Mouse (Mus musculus): Measurements from ENCODE around the gene Arrdc2. TPM values are rescaled to one million over a fixed set of nuclear protein-coding genes. Genes with fewer than 3 reads are reported as not detected.

Gene Arrdc2
- total RNA-seq, 2 experiments from 2014 or later: 4.8 to 71.3 TPM

DNA sequence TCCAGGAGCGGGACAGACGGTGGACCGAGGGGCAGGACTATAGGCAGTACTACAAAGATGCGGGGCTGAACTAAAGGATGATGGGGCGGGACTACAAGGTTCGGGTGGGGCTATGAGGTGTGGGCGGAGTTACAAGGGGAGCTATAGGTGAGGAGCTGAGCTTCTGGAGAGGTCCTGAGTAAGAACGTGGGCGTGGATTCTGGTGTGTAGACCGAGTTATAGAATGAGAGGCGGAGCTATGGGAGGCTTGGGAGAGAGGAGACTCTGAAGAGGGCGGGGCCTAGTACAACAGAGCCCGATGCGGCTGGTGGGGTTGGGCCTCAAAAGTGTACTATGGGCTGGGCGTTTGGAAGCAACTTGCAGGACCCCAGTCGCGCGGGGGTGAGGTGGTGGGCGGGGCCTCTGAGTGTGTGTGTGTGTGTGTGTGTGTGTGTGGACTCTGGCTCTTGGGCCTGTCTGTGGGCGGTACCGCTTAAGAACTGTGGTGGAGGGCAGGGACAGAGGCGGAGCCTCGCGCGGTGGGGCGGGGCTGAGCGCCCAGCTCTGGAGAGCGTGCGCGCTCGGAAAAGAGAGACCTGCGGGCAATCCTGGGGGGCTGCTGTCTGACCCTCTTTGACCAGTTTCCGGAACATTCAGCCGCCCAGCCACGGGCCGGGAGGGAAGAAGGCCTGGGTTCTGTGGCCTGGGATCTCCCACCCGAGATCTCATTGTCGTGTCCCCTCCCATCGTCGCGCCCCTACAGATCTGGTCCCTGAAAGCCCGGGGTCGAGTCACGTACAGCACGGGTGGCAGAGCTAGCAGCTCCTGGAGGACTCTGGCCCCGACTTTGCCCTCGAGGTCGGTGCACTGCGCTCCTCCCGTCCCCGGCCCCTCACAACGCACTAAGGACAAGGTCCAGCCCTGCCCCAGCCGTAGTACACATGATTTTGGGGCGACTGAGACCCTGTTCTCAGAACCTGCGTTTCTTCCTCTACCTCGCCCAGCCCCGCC, 42.1 kb downstream of the Arrdc2 start:
- intact Hi-C loops (cut with DNase I; ENCODE audit: low total_unique reads): no loop called here
- peak; percentile 82 for DNase-seq

DNA sequence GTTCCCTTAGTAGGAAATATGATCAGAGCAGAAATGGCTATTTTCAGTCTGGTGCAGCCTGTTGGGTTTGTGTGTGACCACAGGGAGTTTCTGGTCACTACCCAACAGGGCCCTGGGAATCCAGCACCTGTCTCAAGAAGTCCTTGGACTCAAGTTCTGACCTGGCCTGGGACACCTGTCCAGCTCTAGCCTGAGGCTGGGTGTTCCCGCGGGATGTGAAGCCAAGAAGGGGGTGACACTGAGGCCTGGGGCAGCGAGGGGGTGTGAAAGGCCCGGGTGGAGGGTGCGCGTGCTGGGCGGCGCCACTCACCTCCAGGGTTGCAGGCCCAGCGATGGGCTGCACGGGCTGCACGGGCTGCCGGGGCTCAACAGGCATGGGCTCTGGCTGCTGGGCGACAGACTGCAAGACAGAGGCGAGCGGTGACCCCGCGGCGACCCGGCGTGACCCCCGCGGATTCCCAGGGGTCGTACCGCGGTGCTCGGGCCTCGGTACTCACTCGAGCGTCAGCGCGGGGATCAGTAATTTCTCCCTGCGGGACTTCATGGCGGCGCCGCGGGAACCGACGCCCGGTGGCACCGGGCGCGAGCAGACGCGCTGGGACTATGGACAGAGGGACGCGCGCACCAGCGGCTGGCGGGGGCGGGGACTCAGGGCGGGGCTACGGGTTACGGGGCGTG, 43.0 kb downstream of the Arrdc2 start:
- intact Hi-C loops (cut with DNase I; ENCODE audit: low total_unique reads): no loop called here
- peak; percentile 81 for DNase-seq

DNA sequence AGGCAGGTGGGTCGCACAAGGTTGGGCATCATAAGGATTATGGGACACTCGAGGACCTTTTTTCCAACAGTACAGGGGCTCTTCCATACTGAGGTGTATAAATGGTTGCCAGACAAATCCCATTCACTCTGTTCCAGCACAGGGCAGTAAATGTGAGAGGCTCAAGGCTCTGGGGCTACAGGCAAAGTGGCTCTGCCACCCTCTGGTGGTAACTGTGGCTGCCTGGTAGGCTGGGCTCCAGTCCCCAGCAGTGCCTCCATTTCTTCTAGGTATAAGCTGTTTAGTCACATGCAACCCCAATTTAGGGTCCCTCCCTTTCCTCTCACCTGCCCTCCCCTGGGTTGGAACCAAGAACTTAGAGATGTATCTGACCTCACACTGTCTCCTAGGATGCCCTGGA, 44.1 kb downstream of the Arrdc2 start:
- no peak for DNase-seq
- intact Hi-C loops (cut with DNase I; ENCODE audit: low total_unique reads): no loop called here

DNA sequence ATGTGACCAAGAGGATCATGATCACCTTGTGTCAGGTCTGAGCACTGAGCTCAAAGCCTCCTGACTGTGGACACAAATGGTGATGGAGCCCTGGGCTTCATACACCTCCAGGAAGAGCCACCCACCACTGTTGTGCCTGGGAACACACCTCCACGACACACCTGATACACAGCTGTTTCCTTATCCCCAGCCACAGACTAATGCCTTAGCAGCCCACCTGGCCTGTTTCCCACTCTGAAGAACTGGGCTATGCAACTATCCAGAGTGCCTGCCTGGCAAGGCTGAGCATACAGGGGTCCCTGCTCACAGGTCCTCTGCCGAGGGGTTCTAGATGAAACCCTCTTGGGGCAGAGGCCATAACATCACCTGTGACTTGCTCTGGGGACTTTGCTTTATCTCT, 45.3 kb downstream of the Arrdc2 start:
- DNase-seq: no peak
- intact Hi-C loops (cut with DNase I; ENCODE audit: low total_unique reads): no loop called here

DNA sequence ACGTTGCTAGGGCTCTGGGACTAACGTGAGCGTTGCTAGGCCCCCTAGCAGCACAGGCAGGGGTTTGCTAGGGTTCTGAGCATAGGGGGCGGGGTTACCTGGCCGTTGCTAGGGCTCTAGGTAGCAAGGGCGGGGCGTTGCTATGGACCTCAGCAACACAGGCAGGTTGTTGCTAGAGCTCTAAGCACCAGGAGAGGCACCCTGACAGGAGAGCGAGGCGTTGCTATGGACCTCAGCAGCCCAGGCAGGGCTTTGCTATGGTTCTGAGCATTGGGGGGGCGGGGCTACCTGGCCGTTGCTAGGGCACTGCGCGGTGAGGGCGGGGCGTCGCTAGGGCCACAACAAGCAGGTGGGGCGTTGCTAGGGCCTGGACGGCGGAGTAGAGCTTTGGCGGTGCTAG, 46.8 kb downstream of the Arrdc2 start:
- intact Hi-C loops (cut with DNase I; ENCODE audit: low total_unique reads): no loop called here

DNA sequence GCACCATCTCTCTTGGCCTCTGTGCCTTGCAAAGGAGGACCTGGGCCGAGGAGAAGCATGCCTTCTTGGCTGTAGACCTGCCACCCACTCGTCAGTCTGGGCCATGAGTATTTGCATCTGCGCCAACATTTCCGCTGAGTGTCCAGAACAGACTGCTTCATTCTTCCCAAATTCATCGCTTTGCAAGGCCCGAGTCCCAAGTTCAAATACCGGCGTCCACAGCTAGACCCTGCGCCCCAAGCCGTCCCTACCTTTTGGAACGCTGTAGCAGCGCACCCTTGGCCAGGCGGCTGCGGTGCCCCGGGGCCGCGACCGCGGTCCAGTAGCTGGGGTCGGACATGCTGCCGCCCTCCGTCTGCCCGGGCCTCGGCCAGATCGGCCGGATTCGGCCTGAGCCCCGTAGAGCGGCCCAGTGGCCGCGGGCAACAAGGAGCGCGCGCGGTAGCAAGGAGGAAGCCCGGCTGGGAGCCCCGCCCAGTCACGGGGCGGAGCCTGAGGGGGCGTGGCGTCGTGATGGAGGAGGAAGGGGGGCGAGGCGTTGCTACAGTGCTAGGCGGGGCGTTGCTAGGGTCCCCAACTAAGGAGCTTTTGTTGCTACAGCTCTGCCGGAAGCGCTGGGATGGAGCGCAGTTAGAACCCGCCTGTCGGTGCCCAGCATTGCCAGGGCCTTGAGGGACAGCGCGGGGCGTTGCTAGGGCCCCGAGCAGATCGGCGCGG, 47.4 kb downstream of the Arrdc2 start:
- intact Hi-C loops (cut with DNase I; ENCODE audit: low total_unique reads): no loop called here
- DNase-seq: peak; percentile 95

More for the DNA sequence above, 46.8 kb downstream of the Arrdc2 start:
- DNase-seq: no peak

DNA sequence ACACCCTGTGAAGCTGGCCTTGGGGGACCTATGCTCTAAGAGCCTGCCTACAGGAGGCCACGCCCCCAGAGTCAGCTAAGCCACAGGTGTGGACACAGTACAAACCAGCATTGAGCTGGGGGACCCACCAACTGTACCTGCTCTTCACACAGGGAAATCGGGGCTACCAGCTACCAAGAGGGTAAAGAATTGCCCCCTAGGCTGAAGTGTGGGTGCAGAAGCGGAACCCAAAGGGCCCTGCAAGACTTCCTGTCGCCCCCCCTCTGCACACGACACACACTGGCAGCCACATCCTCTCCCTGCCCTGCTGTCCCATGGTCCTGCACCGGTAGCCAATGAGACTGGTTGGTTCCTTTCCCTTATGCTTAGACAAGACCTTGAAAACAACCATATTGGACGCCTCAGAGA, 48.2 kb downstream of the Arrdc2 start:
- intact Hi-C loops (cut with DNase I; ENCODE audit: low total_unique reads): no loop called here
- no peak for DNase-seq

DNA sequence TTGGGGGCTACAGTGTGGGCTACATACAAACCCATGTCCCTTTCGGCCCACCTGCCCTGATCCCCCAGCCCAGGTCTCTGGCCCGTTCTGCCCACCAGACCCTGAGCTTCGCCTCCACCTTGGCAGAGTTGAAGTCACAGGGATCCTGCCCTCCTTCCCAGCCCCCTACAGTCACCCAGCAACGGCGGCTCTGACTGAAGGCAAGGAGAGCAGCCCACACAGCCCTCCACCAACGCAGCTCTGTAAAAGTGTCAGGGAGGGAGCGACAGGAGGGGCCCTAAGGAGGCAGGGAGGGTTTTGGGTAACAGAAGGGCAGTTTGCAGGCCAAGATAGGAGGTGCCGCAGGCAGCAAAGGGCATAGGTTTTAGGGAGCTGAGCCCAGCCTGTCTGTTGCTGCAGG, 48.7 kb downstream of the Arrdc2 start:
- DNase-seq: no peak
- intact Hi-C loops (cut with DNase I; ENCODE audit: low total_unique reads): no loop called here

DNA sequence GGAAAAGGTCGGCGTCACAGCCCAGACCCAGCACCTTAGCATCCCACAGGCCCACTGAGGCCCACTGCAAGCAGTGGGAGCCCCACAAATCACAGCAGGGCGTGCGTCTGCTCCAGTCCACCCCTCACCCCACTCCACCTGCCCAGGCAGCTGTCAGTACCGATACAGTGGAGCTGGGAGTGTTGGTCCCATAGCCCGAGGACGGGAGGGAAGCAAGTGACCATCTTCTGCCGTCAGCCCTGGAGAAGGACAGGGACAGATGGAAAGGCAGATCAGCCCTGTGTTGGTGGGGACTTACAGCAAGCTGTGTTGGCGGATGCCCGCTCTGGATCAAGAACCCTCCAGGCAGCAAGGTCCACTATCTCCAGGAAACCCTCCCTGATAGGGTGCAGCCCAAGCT, 50.5 kb downstream of the Arrdc2 start:
- DNase-seq: no peak
- intact Hi-C loops (cut with DNase I; ENCODE audit: low total_unique reads): no loop called here

DNA sequence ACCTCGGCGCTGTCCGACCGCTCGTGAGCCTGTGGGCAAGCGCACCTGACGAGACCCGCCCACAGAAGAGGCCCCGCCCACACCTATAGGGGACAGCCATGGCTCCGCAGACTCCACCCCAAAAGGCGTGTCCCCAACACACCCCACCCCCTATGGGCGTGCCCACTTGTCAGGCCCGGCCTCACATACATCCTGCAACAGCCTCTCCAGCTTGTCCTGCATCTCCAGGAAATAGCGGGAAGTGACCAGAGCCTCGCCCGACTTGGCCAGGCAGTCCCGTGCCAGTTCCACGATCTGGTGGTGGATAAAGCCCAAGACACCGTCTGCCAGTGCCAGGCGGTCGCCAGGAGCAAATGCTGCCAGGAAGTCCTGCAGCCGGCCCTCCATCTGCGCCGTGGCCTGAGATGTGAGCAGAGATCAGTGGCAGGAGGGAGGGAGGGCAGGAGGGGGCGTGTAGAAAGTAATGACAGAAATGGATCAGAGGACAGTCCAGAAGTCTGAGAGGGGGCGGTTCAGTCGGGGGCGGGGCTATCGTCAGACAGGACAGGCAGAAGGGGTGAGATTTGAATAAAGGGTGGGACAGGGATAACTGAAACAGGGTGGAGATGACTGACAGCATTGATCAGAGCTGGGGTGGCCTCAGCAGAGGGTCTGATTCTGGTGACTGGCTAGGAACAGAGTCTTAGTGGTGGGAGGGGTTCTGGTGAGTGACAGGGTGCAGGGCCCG, 51.4 kb downstream of the Arrdc2 start:
- intact Hi-C loops (cut with DNase I; ENCODE audit: low total_unique reads): no loop called here
- no peak for DNase-seq

DNA sequence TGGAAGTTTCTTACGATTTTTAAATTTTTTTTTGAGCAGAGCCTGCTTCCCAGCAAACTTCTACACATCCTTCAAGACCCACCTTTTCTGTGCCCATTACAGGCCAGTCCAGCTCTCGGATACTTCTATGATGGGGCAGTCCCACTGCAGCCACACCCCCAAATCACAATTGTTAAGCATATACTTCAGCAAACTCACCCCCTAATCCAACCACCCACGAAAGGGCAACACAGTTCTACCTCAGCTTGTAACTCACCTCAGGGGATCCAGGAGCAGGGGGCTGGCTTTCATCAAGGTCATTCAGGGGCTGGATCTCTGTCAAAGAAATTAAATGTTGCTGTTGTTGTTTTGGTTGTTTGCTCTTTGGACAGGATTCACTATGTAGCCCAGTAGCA, 52.5 kb downstream of the Arrdc2 start:
- no peak for DNase-seq
- intact Hi-C loops (cut with DNase I; ENCODE audit: low total_unique reads): no loop called here

DNA sequence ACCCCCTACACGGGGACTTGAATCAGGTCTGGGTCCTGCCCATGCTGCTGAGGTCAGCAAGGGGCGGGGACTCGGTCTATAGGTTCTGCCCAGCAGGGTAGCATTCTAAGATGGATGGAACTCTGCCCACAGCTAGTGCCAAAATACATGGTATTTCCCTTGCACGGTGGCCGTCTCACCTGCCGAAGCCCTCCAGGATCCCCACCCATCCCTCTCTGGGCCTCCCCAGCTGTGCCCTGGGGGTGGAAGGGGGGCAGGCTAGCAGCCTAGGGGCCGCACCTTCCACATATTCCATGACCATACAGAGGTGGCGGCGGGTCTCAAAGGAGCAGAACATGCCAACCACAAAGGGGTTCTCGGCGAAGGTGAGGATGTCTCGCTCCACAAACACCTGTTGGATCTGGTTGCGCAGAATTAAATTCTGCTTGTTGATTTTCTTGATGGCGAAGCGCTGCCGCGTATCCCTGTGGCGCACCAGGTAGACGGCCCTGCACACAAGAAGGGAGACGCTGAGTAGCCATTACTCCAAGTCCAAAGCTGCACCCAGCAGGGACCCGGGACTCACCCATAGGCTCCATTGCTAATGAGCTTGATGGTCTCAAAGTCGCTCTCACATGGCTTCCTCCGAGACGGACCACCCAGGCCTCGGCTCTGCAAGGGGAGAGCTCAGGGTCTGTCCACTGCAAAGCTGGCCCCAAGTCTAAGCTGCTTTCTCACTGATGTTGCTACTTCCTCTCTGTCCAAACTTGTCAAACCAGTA, 53.0 kb downstream of the Arrdc2 start:
- no peak for DNase-seq
- intact Hi-C loops (cut with DNase I; ENCODE audit: low total_unique reads): no loop called here

Small RNA genes lying within 50 kb of the gene (microRNA-seq; reads per million reads assigned to microRNA genes)
- 0 to 0.64 reads per million in 2 experiments for gene Mir7240

Other genes starting within 250 kb of the Arrdc2 start
- gene Isyna1, start 245.3 kb downstream of the Arrdc2 start, total RNA-seq (2021): 10 to 100 TPM; 18.7 to 24.7 TPM
- 10 to 100 TPM; 22.9 to 25.7 TPM for gene Ssbp4, start 230.8 kb downstream of the Arrdc2 start, total RNA-seq (2021)
- gene Lrrc25, start 223.6 kb downstream of the Arrdc2 start, total RNA-seq (2021): under 1 TPM; 0.53 to 0.88 TPM
- gene Gdf15, start 207.3 kb downstream of the Arrdc2 start, total RNA-seq (2021): not detected
- gene Pgpep1, start 179.3 kb downstream of the Arrdc2 start, total RNA-seq (2021): 10 to 100 TPM; 18.2 to 21.6 TPM
- gene Lsm4, start 166.5 kb downstream of the Arrdc2 start, total RNA-seq (2021): 10 to 100 TPM; 65.9 to 77.0 TPM
- gene Jund, start 140.8 kb downstream of the Arrdc2 start, total RNA-seq (2021): 10 to 100 TPM; 73.5 to 87.4 TPM
- gene Iqcn, start 136.3 kb downstream of the Arrdc2 start, total RNA-seq (2021): under 1 TPM in 1 of 2 experiments, not detected in 1; 0.04 TPM
- gene Gm3336, start 121.2 kb downstream of the Arrdc2 start, total RNA-seq (2021): not detected
- gene Pde4c, start 116.0 kb downstream of the Arrdc2 start, total RNA-seq (2021): 1 to 10 TPM; 2.9 to 3.4 TPM
- gene Rab3a, start 85.0 kb downstream of the Arrdc2 start, total RNA-seq (2021): 10 to 100 TPM; 44.3 to 45.1 TPM
- 10 to 100 TPM; 28.3 to 31.9 TPM for gene Mpv17l2, start 78.8 kb downstream of the Arrdc2 start, total RNA-seq (2021)
- 10 to 100 TPM; 23.0 to 27.9 TPM for gene Pik3r2, start 63.0 kb downstream of the Arrdc2 start, total RNA-seq (2021)
- gene Mast3, start 34.7 kb downstream of the Arrdc2 start, total RNA-seq (2021): 1 to 10 TPM; 5.2 to 7.0 TPM
- under 1 TPM in 1 of 2 experiments, not detected in 1; 0.09 TPM for gene Il12rb1, start 31.3 kb downstream of the Arrdc2 start, total RNA-seq (2021)
- 1 to 10 TPM; 5.4 to 6.6 TPM for gene Kcnn1, start 23.5 kb upstream of the Arrdc2 start, total RNA-seq (2021)
- gene Ccdc124, start 34.2 kb upstream of the Arrdc2 start, total RNA-seq (2021): 10 to 100 TPM; 50.3 to 50.9 TPM
- gene Slc5a5, start 53.0 kb upstream of the Arrdc2 start, total RNA-seq (2021): under 1 TPM in 1 of 2 experiments, not detected in 1; 0.08 TPM
- 1,000 to 10,000 TPM; 1,213 to 1,382 TPM for gene Rpl18a, start 57.7 kb upstream of the Arrdc2 start, total RNA-seq (2021)
- gene Map1s, start 66.2 kb upstream of the Arrdc2 start, total RNA-seq (2021): 10 to 100 TPM; 13.8 to 15.5 TPM